Mouse (Mus musculus) embryonic fibroblast, embryonic 13.5 days (primary cell): ENCODE measurements around the gene Slc38a4.

Experiments used
- CTCF ChIP-seq: IDR thresholded peaks from 2 replicates; pipeline ENCODE4 v1.5.1; 2011; ENCODE audit warnings: mild to moderate bottlenecking, control low read depth, low read length, moderate library complexity, borderline replicate concordance; ENCODE audit not compliant: insufficient read depth
- POLR2A ChIP-seq: IDR thresholded peaks from 2 replicates; pipeline ENCODE4 v1.6.1; 2011; ENCODE audit warnings: low read depth, mild to moderate bottlenecking, control low read depth, low read length, moderate library complexity

DNA sequence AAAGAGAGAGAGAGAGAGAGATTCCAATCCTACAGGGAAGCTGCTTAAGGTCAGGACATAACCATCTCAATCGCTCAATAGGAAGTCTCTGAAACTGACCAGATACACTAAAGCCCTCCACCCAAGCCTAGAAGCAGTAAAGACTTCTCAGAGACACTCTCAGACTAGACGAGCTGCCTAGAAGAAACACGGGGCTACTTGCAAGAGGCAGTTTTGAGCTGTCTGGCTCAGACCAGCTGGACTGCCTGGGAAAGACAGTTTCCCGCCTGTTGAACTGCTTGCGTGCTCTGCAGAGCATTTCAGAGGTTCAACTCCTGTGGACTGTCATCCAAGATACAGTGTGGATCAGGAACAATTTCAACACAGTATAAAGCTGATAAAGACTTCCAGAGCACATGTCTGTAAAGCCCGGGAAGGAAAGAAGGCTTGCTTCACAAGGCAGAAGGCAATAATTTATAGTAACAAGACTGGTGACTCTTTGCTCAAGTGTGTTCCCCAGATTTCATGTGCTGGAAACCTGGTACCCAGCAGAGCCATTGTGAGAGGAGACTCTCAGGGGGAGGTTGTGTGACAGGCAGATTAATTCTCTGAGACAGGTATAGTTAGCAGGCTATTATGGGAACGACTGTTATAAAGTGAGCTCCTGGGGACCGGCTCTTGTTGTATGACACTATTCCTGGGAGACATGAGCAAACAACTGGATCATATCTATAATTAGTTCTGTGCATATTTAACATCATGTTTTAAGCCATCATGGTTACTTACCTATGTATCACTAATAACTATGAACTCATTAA, 11.8 kb upstream of the Slc38a4 start:
- TF ChIP-seq CTCF, result no peak
- TF ChIP-seq POLR2A, result no peak
